Mouse (Mus musculus) megakaryocyte, embryonic 14.5 days (primary cell): ENCODE measurements at regions not wholly inside any gene's neighbourhood (a gene's known extent, or its start where the extent isn't known, plus 50 kb on each side); places are given as distances from the start of the nearest gene placed in this dataset.

Experiments
- FLI1 ChIP-seq: IDR thresholded peaks from 2 replicates; pipeline ENCODE4 v1.6.1; 2012; ENCODE audit warnings: low read length, inconsistent platforms, mixed read lengths
- GATA1 ChIP-seq: IDR thresholded peaks from 3 replicates; pipeline ENCODE4 v1.6.1; 2012; ENCODE audit warnings: mixed read lengths, low read length, inconsistent platforms, borderline replicate concordance

- TF ChIP-seq GATA1 (no peak), FLI1 (no peak)
Observed at GRCm38 (mm10) chr3:6018749-6019148, 268.1 kb downstream of the Gm8797 start.
